ENCODE assay signal across 9 mouse cellular contexts in genomic region chr16:44391877-44392548, GRCm38 (mm10). TPM values are rescaled to one million over a fixed set of nuclear protein-coding genes. Genes with fewer than 3 reads are reported as not detected.
DNase-seq lines count a peak whose midpoint lies in the region; ATAC-seq lines count a peak whose summit lies in the region.
"Had no signal": no experiment of that assay in that cellular context is flagged by ENCODE, and none has a peak within 500 bp of the region (broad histone marks: within the 10 kb centered on the region; RNA-seq: fewer than 3 reads in every experiment).

No protein-coding gene starts in this region.

- H3K4me2 ChIP-seq in kidney, embryonic 14.5 days (replicated peaks; ENCODE audit: low read depth, low read length): no peak overlapping the region
- no peak overlapping the region for H3K4me2 ChIP-seq in limb, embryonic 11.5 days (ENCODE audit: low read depth, severe bottlenecking)

- H3K27ac ChIP-seq in kidney, embryonic 14.5 days (ENCODE audit: low read depth, low read length): no peak overlapping the region
- no peak overlapping the region for H3K27ac ChIP-seq in limb, embryonic 11.5 days (replicated peaks; ENCODE audit: low read depth, low read length)

- peaks cover 5% of the 10 kb centered on the region; the same call in 1 of the 2 replicates for H3K36me3 ChIP-seq in kidney, embryonic 14.5 days (ENCODE audit: control insufficient read depth, insufficient read depth, low read length)
- peaks cover 2% of the 10 kb centered on the region; the same call in 1 of the 2 replicates for H3K36me3 ChIP-seq in limb, embryonic 11.5 days (ENCODE audit: control insufficient read depth, insufficient read depth, low read length)

- no peaks in the 10 kb centered on the region for H3K9me3 ChIP-seq in kidney, embryonic 14.5 days (ENCODE audit: control insufficient read depth, low read length)
- H3K9me3 ChIP-seq in limb, embryonic 11.5 days (ENCODE audit: control insufficient read depth, low read length): no peaks in the 10 kb centered on the region

- peak; percentile 58; the same call in 1 of the 2 replicates for ATAC-seq in kidney, embryonic 14.5 days (ENCODE audit: low FRiP score, low TSS enrichment)
- no peak for ATAC-seq in limb, embryonic 11.5 days (ENCODE audit: insufficient number of reproducible peaks, low FRiP score, low TSS enrichment, low read depth)

- no peak overlapping the region for H3K9ac ChIP-seq in kidney, embryonic 14.5 days (ENCODE audit: low read depth, low read length)
- no peak overlapping the region for H3K9ac ChIP-seq in limb, embryonic 11.5 days (ENCODE audit: low read length)

- peaks cover 8% of the 10 kb centered on the region; the same call in 1 of the 2 replicates for H3K4me1 ChIP-seq in kidney, embryonic 14.5 days (ENCODE audit: control insufficient read depth, insufficient read depth, low read length)
- 0 out of 2 replicates have a peak, but pooled peaks cover 7% of the 10 kb centered on the region for H3K4me1 ChIP-seq in limb, embryonic 11.5 days (ENCODE audit: control insufficient read depth, insufficient read depth, low read length)

- no peaks in the 10 kb centered on the region for H3K27me3 ChIP-seq in kidney, embryonic 14.5 days (ENCODE audit: control insufficient read depth, insufficient read depth, low read length)
- H3K27me3 ChIP-seq in limb, embryonic 11.5 days (ENCODE audit: control insufficient read depth, insufficient read depth, low read length): no peaks in the 10 kb centered on the region

- DNase-seq in urinary bladder, postnatal 25 days (ENCODE audit: low spot score): peak; percentile 29
- DNase-seq in urinary bladder, postnatal 10 days (ENCODE audit: low spot score): no peak
- DNase-seq in c-Kit-negative CD71-positive TER-119-positive erythroid progenitor cells, embryonic 14.5 days (ENCODE audit: low read depth, low spot score): peak; percentile 28
- peak; percentile 67 for DNase-seq in forelimb bud, embryonic 11.5 days (ENCODE audit: low read depth, low spot score)
- DNase-seq in limb, embryonic 11.5 days (ENCODE audit: low spot score): peak; percentile 62
- DNase-seq in naive thymus-derived CD4-positive, alpha-beta T cell, adult 2 months (ENCODE audit: low read depth): peak; percentile 43
- peak; percentile 19 for DNase-seq in thymus, postnatal 25 days

- H3K4me3 ChIP-seq in kidney, embryonic 14.5 days (ENCODE audit: low read length): no peak overlapping the region
- no peak overlapping the region for H3K4me3 ChIP-seq in limb, embryonic 11.5 days (ENCODE audit: low read depth, low read length)

- 26% methylated on average over 9 of the region's 9 CpGs for WGBS in kidney, embryonic 14.5 days
- 42% methylated on average over 9 of the region's 9 CpGs for WGBS in limb, embryonic 11.5 days

RNA-seq across cellular contexts. Expression of gene Cfap44, which starts 2.6 kb away (rescaled TPM):
- polyA plus RNA-seq in kidney, embryonic 14.5 days (2014; fragmentation: Nextera tagmentation; extraction: Ambion mirVana): 0.30 and 0.46 TPM in 2 replicates
- 0.81 and 0.92 TPM in 2 replicates for polyA plus RNA-seq in limb, embryonic 11.5 days (2014; fragmentation: Nextera tagmentation; extraction: Ambion mirVana)

RNA-seq across cellular contexts. Expression of gene Spice1, which starts 45.1 kb away (rescaled TPM):
- 18.3 and 34.2 TPM in 2 replicates for polyA plus RNA-seq in kidney, embryonic 14.5 days (2014; fragmentation: Nextera tagmentation; extraction: Ambion mirVana)
- 31.8 and 37.2 TPM in 2 replicates for polyA plus RNA-seq in limb, embryonic 11.5 days (2014; fragmentation: Nextera tagmentation; extraction: Ambion mirVana)

RNA-seq across cellular contexts. Expression of gene Sidt1, which starts 59.0 kb away (rescaled TPM):
- polyA plus RNA-seq in kidney, embryonic 14.5 days (2014; fragmentation: Nextera tagmentation; extraction: Ambion mirVana): 0.57 and 0.89 TPM in 2 replicates
- 0.09 and 0.11 TPM in 2 replicates for polyA plus RNA-seq in limb, embryonic 11.5 days (2014; fragmentation: Nextera tagmentation; extraction: Ambion mirVana)
- polyA plus RNA-seq: heart, embryonic 14.5 days had no signal
